Mouse (Mus musculus) retina, postnatal 1 day (tissue): ENCODE measurements around the gene Csnk2b.

ENCODE experiments used
- DNase-seq: peaks from one replicate; pipeline ENCODE4 v3.0.0-alpha.2; 2012

Csnk2b gene

DNA sequence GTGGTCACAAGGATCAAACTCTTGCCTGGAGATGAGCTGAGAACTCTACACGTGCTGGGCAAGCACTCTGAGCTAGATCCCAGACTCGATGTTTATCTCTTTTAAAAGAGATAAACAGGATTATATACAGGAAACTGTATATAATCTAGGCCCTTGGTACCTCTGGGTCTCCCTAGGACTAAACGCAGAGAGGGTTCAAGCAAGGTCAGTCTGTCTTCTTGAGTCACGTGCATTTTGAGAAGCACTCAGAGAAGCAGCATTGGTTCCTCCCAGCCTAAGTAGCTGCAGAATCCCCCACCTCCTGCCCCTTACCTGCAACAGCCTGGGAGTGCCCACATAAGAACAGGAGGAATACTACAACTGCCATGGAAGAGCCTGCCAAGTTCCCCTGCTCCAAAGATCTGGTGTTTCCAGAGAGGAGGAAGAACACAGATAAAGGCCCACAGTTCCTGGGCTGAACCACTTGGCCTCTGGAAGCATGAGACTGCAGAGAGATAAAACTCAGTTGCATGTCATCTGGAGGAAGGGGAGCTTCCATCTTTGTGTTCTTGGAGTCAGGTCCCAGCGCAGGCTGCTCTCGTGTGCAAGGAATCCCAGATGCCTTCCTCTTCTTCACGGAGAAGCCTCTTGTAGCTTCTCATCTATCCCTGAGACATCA lies 36.5 kb downstream of the Csnk2b start, which contains the start of gene Ly6g6f:
Gene Ly6g6f, minus strand, starts transcription at position 403 of the 658 bp plus-strand sequence.
- DNase-seq = no peak

- DNase-seq = no peak
Observed at GRCm38 (mm10) chr17:35083929-35084497, 37.8 kb downstream of the Csnk2b start.

- DNase-seq = no peak
Observed at GRCm38 (mm10) chr17:35082841-35083576, 38.8 kb downstream of the Csnk2b start.

GRCm38 (mm10) chr17:35080710-35081109 lies 41.1 kb downstream of the Csnk2b start:
- DNase-seq = no peak

- no peak for DNase-seq
Observed at GRCm38 (mm10) chr17:35080248-35080647, 41.6 kb downstream of the Csnk2b start.

DNA sequence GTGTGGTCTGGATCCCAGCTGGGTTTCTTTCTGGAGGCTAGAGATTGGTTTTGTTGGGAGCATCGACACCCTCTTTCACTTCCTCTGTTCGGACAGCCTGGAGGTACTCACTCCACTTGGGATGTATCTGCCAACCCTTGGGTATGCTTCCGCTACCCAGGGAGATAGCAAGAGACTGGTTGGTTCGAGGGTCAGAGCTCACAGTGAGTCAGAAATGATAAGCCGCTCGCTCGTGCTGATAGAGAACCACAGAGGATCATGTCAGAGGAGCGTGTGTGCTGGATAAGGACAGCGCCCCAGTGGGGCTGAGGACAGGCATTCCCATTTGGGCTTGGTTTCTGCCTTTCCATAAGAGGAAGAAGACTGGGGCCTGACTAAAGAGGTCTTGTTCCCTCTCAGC lies 42.1 kb downstream of the Csnk2b start:
- DNase-seq = no peak

GRCm38 (mm10) chr17:35077786-35078233 lies 44.0 kb downstream of the Csnk2b start, which contains the start of gene Ly6g6d:
TSS of gene Ly6g6d (minus strand) at chr17:35078065.
- DNase-seq = peak; percentile 69

DNA sequence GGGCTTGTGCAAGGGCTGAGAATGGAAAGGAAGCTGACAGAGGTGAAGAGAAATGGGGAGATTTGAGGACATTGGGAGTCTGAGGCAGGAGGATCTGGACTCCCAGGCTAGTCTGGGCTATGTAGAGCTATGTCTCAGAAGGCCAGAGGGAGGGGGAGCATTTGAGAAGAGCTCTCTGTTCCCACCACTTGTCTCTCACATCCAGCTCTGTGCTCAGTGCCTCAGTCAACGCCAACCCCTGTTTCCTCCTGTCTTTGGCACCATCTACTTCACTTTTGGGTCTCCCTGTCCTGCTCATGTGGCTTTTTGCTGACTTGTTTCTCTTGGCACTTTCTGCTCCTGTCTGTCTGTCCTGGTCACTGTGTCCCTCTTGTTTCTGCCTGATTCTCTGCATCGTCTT lies 44.6 kb downstream of the Csnk2b start:
- DNase-seq = no peak

DNA sequence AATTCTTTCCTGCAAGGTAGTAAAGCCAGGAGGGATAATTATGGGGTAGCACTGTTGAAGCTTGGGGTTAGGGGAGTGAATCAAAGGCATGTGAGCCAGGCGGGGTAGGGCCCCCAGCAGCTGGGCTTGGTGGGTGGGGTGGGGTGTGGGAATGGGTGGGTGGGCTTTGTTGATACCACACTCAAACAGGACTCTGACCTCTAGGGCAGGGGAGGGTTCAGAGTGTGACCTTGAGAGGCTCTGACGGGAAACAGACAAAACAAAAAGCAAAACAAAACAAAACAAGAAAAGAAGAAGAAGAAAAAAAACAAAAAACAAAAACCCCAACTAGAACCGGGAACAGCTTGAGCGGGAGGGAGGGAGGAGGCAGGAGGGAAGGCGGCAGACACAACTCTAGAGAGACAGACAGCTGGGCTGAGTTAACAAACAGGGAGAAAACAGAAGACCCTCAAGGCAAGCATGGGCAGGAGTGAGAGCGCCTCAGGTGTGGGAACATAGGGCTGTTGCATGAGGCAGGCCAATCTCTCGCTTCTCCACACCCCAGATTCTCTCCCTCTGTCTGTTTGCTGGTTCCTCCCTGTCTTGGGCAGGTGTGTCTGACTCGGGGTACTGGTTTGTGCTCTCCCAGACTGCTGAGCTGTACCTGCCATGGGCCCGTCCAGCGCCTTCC lies 45.2 kb downstream of the Csnk2b start, which contains the start of gene Ly6g6e:
Gene Ly6g6e, plus strand, starts transcription at position 396 of the 670 bp plus-strand sequence.
- no peak for DNase-seq

DNA sequence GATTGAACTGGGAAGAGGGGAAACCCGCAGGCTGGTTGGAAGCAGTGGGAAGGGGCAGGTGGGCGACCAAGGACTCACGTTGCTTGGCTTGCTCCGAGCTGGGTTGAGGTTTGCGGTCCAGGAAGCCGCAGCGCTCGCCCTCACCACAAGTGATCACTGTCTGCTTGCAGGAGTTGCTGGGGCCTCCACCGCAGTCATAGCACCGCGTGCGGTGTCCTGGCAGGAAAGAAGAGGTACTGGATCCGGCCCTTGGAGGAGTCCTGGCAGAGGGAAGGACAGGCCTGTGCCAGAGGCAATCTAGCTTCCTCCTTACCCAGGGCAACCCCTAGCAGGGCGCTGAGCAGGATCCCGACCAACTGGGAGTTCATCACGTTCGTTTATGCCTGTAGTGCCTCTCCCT lies 47.8 kb downstream of the Csnk2b start:
- DNase-seq = no peak

DNA sequence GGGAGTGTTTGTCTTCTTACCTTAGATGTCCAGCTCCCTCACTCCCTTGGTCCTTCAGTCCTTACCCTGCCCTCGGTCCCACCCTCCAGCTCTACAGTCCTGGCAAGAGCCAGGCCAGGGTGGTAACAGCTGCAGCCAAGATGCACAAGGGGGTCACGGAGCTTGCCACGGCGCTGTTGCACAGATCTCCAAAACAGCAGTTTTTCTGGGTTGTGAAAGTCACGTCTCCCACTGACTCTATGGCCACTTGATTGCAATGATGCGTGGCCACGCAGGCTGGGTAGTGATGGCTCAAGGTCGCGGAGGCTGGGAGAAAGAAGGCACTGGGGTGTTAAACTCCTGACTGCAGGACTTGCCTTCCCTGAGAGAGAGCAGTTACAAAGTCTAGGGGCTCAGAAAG lies 50.4 kb downstream of the Csnk2b start:
- DNase-seq = no peak

DNA sequence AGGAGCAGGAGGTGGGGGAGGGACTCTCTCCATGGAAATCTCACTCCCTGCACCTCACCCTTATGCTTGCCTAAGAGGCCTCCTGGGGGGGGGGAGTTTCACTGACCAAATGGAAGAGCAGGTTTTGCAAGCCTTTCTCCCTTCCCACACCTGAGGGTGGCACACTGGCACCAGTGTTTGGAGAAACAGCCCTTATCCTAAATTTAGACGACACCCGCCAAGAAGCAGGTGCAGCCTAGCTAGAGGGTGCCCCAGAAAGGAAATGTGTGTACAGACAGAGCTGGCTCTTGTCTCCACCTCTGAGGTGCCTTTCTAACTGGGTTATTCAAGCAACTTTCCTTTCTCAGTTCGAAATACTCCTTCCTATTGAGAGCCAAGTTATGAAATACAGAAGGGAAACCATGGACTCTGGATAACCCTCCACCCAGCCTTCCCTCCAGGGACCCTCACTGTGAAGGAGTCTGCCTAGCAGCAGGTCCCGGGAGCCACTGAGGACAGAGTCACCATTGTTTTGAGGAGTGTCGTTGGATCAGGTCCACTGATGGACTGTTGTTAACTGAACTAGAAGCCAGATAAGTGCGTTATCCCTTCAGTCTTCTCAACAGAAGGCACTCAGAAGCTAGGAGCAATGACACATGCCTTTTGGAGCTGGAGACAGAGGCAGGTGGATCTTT lies 51.2 kb downstream of the Csnk2b start:
- DNase-seq = no peak

GRCm38 (mm10) chr17:35068213-35068914 lies 53.5 kb downstream of the Csnk2b start:
- no peak for DNase-seq
